Comparison of ENCODE assay signal across 32 mouse cellular contexts in genomic region chr1:92893896-92894295, GRCm38 (mm10). TPM values are rescaled to one million over a fixed set of nuclear protein-coding genes. Genes with fewer than 3 reads are reported as not detected.
"Had no signal": no experiment of that assay in that cellular context is flagged by ENCODE, and none has a peak within 500 bp of the region (broad histone marks: within the 10 kb centered on the region; RNA-seq: fewer than 3 reads in every experiment).

No protein-coding gene starts in this region.

- H3K36me3 ChIP-seq: limb, embryonic 10.5 days; limb, embryonic 12.5 days; limb, embryonic 13.5 days; limb, embryonic 15.5 days; liver, embryonic 12.5 days; liver, embryonic 13.5 days; liver, embryonic 15.5 days; lung, embryonic 15.5 days; midbrain, embryonic 10.5 days; midbrain, embryonic 12.5 days; midbrain, embryonic 13.5 days; midbrain, embryonic 15.5 days; neural tube, embryonic 12.5 days had no signal

- H3K4me3 ChIP-seq: left cerebral cortex, adult 2 months; limb, embryonic 10.5 days; limb, embryonic 12.5 days; limb, embryonic 13.5 days; limb, embryonic 15.5 days; liver, embryonic 12.5 days; liver, embryonic 13.5 days; liver, embryonic 15.5 days; lung, embryonic 15.5 days; megakaryocyte, embryonic 14.5 days; midbrain, embryonic 10.5 days; midbrain, embryonic 12.5 days; midbrain, embryonic 13.5 days; midbrain, embryonic 15.5 days; neural tube, embryonic 12.5 days had no signal

- H3K27me3 ChIP-seq: limb, embryonic 12.5 days; limb, embryonic 15.5 days; liver, embryonic 12.5 days; liver, embryonic 13.5 days; liver, embryonic 15.5 days; lung, embryonic 15.5 days; midbrain, embryonic 15.5 days; neural tube, embryonic 12.5 days had no signal

- DNase-seq: left cerebral cortex, postnatal 4 days; liver; liver, embryonic 13.5 days; liver, postnatal 0 days; lung, adult 18-20 months; lung, adult 2 months; lung, embryonic 14.5 days; lung, postnatal 10 days; lung, postnatal 14 days; lung, postnatal 36 days; lung, postnatal 4 days; midbrain, embryonic 14.5 days had no signal

- H3K4me2 ChIP-seq: limb, embryonic 12.5 days; limb, embryonic 13.5 days; limb, embryonic 15.5 days; liver, embryonic 11.5 days; liver, embryonic 12.5 days; liver, embryonic 13.5 days; liver, embryonic 15.5 days; lung, embryonic 14.5 days; lung, embryonic 15.5 days; midbrain, embryonic 11.5 days; midbrain, embryonic 12.5 days; midbrain, embryonic 13.5 days; midbrain, embryonic 15.5 days; neural tube, embryonic 12.5 days had no signal

RNA-seq across cellular contexts. Expression of gene Ankmy1, which starts 8.8 kb away (rescaled TPM):
- total RNA-seq: midbrain, postnatal 0 days; monocyte, adult 5-6 weeks had no signal
- polyA plus RNA-seq: liver, adult 2 months; liver, embryonic 13.5 days; liver, embryonic 16.5 days had no signal

RNA-seq across cellular contexts. Expression of gene Gpr35, which starts 56.8 kb away (rescaled TPM):
- polyA plus RNA-seq: midbrain, embryonic 11.5 days had no signal
